Mouse (Mus musculus) heart, adult 2 months (tissue): Measurements from ENCODE around the gene Gm21981.

Experiments used
- CTCF ChIP-seq: fragments of 200-600 bp; IDR thresholded peaks from 2 replicates; pipeline ENCODE4 v1.8.1; 2022; ENCODE audit warnings: antibody characterized with exemption, mild to moderate bottlenecking, moderate library complexity
- EP300 ChIP-seq: fragments of 200-500 bp; IDR thresholded peaks from 2 replicates; pipeline ENCODE4 v1.6.1; 2011; ENCODE audit warnings: low read depth, low read length, control low read depth; ENCODE audit not compliant: insufficient read depth
- POLR2A ChIP-seq: fragments of 200-500 bp; IDR thresholded peaks from 2 replicates; pipeline ENCODE4 v1.6.1; 2011; ENCODE audit warnings: mild to moderate bottlenecking, low read depth, low read length, control low read depth; ENCODE audit not compliant: insufficient read depth

- TF ChIP-seq CTCF (no peak), EP300 (no peak), POLR2A (no peak)
These were observed 22.3 kb downstream of the Gm21981 start for GRCm38 (mm10) chr17:47671988-47672310.
